Mouse (Mus musculus): Measurements from ENCODE around the gene Rap1gap.

Gene Rap1gap

DNA sequence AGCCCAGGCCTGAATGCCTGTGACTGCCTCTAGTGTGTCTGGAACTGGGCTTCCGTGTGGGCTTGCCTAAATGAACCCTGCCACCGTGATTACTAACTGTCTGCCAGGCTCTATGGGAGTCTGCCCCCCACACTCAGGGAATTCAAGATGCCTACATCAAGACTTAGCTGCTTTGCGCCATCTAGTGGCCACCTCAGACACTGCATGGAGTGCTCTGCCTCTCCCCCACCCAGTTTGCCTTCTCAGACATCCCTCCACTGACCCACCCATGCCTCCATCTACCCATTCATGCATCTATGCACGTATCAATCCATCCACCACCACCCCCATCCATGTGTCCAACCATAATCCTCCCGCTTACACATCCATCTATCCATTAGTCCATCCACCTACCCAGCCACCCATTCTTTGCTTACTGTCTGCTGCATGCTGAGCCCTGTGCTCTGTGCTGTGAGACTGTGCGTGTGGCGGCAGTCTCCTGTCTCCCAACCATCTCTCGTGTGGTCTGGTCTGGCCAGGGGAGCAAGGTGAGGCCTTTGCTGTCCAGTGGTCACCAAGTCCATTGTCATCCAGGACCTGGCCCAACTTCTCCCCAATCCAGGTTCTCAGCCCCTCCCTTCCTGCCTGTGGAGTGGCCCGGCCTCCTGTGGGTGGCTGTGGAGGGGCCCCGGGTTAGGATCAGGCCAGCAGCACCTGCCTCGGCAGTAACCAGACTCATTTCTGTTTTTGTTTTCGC lies 58.3 kb downstream of the Rap1gap start:
- DNase-seq (ENCODE audit: low spot score in 2 of 2), result peak; percentile 75 to 79

DNA sequence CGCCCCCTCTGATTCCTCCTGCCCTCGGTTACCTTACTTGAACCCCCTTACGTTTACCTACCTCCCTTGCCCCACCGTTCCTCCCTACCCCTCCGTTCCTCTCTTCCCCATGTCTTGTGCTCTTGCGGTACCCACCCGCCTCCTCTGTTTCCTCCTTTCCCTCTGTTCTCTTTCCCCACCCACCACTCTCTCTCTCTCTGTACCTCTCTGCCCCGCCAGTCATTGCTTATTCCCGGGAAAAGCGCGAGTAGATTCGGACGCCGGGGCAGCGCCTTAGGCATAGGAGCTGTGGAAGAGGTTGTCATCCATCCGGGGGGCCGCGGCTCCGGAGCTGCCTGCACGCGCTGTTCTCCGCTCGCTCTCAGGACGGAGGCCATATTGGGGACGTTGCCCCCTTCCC lies 59.0 kb downstream of the Rap1gap start:
- no peak for DNase-seq (ENCODE audit: low spot score in 2 of 2)

DNA sequence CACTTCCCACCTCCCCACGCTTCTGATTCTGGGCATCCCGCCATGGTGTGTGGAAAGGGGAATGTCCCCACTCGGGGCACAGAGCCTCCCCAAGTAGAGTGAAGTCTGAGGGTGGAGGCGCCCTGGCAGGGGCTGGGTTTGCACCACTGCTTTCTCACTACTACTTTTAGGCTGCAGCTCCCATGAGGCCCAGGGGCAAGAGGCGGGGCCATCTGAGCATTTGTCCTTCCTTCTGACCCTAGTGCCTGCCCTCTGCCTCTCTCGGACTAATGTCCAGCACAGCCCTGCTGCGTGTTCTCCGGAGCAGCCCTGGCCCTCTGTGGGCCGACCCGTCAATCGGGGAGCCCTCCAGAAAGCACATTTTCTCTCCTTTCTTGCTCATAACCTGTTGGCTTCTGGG lies 59.7 kb downstream of the Rap1gap start:
- no peak for DNase-seq (ENCODE audit: low spot score in 2 of 2)

DNA sequence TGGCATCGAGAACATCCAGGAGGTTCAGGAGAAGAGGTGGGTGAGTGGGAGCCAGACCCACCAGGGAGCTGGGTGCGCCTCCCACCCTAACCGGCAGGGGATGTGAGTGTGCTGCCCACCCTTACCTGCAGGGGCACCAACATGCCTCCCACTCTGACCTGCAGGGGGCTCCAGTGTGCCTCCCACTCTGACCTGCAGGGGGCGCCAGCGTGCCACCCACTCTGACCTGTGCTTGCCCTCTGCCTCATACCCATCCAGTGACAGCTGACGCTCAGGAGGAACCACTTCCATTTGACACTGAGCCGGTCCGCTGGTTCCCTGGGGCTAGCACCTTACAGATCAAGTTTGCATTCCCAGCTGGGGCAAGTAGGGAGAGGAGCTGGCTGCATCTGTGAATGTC lies 60.2 kb downstream of the Rap1gap start:
- DNase-seq (ENCODE audit: low spot score in 2 of 2), result no peak

DNA sequence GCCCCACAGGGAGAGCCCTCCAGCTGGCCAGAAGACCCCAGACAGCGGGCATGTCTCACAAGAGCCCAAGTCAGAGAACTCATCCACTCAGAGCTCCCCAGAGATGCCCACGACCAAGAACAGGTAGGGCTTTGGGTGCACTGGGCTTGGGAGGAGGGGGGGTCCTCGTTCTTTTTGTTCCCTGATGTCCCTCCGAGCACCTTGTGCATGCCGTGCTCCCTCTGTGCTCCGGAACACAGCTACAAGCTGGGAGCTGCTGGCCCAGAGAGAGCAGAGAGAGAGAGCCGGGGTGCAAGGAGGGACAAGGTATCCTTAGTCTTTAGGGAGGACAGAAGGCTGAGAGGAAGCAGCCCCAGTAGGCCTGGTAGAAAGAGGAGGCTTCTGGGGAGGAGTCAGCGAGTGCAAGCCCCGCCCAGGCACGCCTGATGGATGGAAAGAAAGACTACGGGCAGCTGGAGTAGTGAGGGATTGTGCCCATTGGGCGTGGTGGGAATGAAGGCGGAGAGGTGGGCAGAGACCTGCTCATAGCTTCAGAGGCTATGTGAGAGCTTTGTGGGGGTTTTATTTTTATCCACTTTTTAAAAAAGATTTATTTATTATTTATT lies 61.1 kb downstream of the Rap1gap start:
- no peak for DNase-seq (ENCODE audit: low spot score in 2 of 2)

DNA sequence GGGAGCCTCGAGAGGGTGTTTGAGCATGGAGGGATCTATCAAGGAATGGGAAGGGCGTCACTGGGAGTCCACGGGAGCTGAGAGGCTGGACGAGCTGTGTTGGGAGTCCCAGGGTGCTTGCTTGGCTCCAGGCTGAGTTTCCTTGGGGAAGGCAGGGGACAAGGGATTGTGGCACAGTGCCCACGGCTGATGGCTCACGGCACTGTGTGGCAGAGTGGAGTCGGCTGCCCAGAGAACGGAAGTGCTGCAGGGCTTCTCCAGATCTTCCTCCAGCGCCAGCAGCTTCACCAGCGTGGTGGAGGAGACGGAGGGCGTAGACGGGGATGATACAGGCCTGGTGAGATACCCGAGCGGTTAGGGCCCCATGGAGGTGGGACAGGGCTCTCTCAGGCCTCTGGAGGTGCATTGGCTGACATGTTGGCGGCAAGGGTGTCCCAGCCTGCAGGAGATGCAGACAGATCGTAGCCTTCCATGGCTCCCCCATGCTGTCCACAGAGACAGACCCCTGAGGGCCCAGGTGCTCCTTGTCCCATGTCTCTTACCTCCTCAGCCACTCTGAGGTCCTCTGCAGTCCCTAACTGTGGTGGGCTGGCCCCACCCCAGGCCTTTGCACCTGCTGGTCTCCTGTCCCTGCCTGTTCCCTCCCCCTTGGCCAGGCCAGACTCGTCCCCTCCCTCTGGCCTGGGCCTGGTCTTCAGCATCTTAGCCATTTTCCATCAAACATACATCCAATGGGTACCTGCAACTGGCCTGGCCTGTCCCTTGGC lies 62.4 kb downstream of the Rap1gap start:
- no peak for DNase-seq (ENCODE audit: low spot score in 2 of 2)

DNA sequence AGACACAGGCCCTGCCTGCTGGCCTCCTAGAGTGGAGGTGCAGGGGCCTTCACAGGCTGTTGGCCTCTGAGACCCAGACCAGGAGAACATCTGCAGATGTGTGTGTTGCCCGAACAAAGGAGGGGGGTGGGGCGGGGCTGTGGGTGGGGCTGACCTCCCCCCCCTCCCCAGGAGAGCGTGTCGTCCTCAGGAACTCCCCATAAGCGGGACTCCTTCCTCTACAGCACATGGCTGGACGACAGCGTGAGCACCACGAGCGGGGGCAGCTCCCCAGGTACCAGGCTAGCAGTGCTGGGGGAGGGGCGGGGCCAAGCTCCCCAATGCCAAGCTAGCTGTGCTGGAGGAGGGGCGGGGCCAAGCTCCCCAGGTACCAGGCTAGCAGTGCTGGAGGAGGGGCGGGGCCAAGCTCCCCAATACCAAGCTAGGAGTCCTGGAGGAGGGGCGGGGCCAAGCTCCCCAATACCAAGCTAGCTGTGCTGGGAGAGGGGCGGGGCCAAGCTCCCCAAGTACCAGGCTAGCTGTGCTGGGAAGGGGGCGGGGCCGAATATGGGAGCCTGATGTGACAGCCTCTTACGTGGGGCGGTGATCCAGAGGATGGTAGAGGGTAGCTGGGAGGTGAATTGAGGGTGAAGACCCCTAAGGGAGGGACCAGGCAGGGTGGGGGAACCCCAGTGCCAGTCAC lies 63.1 kb downstream of the Rap1gap start:
- no peak for DNase-seq (ENCODE audit: low spot score in 2 of 2)

DNA sequence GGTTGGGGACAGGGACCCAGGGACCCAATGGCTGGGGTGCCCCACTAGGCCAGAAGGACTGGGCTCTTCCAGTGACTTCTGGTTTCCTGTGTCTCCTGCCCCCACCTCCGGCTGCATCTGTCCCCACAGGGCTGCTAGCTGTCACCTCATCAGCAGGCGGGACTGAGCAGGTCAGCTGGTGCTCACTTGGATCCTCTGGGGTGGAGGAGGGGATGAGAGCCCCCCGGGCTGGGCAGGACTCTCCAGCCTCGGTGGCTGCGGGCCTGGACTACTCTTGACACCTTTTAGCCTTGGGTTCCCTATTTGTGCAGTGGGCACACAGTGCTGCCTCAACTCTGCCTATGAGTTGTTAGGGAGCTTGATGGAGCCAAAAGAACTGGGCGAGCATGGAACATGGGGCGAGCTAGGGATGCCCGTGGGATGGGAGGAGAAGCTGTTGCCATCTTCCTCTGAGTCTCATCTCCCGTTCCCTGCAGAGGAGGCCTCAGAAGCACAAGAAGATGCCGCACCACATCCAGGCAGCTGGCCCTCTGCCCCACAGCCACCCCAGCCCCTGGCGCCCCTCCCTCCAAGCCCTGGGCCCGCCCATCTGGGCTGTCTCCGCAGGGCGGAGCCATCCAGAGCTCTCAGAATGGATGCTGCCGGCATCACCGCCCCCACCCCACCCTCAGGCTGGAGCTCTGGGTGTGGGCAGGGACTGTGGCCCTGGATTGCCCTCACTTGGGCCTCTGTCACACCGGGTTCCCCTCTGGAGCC lies 64.1 kb downstream of the Rap1gap start:
- DNase-seq (ENCODE audit: low spot score in 2 of 2), result no peak

DNA sequence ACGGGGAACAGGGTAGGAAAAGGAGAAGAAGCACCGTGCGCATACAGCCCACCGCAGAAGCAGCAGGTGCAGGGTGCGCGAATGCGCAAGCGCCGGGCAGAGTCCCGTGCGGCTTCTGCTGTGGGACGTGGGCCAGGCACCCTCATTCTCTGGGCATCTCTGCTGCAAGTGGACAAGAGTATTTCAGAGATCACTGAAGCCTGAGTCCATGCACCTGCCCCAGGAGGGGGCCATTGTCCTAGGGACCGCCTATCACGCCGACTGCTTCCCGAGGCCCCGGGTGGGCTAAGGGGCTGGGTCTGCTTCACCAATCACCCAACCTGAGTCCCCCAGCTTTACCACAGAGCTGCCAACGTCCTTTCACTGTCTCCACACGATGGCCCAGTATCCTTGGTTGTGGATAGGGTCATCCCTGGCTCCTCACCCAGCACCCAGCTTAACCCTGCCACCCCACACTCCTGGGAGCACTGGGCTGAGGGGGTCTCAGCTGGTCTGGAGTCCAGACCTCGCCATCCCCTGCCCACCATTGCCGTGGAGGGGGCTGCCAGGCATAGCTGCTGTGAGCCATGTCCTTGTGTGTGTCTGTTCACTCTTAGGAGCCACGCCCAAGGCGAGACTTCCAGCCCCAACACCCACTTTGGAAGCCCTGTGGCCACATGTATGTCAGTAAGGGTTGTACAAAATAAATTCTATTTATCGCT lies 64.8 kb downstream of the Rap1gap start:
- DNase-seq (ENCODE audit: low spot score in 2 of 2), result no peak

DNA sequence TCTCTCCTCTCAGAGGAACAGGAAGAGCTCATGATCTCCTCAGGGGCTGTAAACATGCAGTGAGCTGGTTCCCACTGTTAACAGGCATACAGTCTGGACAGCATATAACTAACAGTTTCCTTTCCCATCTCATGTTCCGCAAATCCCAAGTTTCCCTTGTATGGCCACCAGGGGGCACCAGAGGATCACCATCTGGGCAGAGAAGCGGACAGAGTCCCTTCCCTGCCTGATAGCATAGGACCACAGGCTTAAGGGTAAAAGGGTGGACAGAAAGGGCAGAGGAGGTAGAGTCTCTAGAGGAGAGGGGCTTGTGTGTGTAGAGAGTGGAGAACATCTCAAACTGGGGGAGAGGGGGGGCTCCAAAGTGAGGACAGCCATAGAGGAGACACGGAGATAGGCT lies 65.6 kb downstream of the Rap1gap start:
- DNase-seq (ENCODE audit: low spot score in 2 of 2), result peak in 1 of 2 experiments; percentile 67

DNA sequence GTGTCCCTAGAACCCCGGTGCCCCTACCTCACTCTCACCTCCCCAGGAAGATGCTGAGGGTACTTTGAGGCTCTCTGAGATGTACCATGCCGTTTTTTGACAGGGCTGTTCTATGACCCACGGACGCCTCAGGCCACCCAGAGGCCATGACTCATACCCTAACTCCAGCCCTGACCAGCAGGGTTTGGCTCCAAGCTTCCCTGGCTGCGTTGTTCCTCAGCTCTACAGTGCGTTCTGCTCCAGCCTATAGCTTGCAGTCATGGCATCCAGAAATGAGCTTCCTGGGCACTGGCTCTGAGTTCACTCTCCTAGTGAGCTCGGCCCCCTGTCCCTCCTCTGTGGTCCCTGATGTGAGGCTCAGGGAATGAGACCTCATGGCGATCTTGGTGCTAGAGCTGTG lies 66.2 kb downstream of the Rap1gap start:
- DNase-seq (ENCODE audit: low spot score in 2 of 2), result no peak

DNA sequence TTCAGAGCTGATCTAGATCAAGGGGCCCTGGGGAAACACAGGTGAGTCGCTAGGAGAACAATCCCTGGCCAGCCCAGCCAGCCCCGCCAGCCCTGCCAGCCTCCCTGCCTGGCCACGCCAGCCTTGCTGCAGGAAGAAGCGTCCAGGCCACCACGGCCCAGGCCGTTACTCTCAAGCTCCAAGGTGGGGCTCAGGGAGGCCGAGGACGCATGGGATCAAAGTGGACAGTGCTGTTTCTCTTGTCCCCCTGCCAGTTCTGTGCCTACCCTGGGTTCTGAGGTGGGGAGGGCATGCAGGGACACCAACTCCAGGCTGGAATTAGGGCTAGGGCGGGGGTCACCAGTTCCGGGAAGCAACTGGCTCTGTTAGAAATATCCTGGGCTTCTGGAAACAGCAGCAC lies 67.4 kb downstream of the Rap1gap start:
- DNase-seq (ENCODE audit: low spot score in 2 of 2), result no peak

DNA sequence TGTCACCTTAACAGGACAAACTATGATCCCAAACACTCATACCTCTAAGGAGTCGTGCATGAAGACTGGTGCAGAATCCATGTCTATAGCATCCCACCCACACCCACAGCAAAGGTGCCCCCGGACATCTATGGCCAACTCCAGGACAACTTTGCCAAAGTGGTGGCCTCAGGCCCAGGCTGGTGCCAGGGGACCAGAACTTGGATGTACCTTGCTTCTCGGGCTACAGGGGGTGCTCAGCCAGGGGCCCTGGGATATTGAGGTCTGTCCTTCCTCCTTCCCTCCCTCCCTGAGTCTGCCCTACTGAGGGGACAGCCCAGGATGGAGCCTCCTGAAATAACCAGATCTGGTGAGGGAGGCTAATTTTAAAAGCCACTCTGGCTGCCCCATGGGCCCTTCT lies 67.8 kb downstream of the Rap1gap start:
- DNase-seq (ENCODE audit: low spot score in 2 of 2), result no peak

DNA sequence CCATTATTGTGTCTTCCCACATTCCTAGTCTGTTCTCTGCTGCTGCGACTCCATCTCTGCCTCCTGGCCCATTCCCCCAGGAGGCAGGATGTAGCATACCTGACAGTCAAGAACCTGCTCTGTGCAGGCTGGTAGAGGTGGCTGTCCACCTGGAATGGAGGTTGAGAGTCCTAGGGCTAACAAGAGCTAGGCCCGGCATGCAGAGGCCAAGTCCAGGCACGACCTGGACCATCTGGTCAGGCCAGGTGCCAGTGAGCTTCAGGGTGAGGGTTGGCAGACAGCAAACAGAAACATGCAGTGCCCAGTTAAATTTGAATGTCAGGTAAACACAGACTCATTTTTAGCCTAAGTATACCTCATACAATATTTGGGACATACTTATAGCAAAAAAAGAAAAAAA lies 68.4 kb downstream of the Rap1gap start:
- DNase-seq (ENCODE audit: low spot score in 2 of 2), result no peak

DNA sequence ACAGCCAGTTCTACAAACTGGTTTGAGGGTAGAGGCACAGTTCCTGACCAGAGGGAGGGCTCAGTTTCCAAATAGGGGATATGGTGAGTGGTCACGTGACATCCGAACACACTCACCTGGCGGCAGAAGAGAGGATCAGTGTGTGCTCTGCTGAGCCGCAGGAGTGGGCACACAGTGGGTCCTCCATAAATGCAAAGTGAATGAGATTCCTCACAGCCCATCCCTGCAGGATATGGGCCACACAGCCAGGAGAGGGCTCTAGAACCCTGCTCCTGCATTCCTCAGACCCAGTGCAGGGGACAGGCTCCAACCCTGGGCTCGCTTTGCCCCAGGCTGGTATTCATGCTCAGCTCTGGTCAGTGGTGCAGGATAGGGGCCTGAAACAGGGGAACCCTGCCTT lies 68.9 kb downstream of the Rap1gap start:
- DNase-seq (ENCODE audit: low spot score in 2 of 2), result no peak

DNA sequence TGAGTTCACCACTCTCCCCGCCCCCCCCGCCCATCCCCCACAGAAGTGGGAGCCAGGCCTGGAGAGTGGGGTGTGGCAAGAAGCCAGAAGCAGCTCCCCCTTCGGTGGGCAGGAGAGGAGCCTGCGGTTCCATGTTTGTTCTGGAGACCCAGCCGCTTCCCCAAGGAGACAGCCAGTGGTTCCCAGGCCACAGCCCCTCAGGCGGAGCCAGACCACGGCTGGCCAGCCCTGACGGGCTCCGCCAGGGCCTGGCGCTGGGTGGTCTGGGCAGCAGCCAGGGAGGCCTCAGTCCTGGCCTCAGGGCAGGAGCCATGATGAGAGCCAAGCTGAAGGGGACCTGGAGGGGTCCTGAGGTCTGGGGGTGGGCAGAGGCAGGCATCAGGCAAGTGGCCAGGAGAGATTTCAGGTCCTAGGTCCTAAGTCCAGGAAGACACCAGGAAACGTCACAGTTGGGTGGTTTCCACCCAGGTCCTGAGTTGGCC lies 71.7 kb downstream of the Rap1gap start:
- DNase-seq (ENCODE audit: low spot score in 2 of 2), result no peak

DNA sequence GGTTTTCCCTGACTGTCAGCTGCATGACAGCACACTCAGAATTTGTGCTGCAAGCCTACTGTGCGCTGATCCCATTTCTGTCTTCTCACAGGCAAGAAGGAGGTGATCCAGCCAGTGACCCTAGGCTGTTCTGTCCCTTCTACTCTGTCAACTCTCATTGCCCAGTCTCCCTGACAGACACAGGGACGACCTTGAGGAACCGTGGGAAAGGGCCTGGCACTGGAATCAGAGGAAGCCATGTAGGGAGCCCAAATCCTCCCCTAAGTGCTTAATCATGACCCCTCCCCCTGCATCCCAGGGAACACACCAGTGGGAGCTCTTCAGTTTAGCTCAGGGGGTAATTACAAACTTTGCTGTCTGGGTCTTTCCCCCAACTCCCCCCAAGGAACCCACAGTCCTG lies 73.2 kb downstream of the Rap1gap start:
- DNase-seq (ENCODE audit: low spot score in 2 of 2), result no peak

DNA sequence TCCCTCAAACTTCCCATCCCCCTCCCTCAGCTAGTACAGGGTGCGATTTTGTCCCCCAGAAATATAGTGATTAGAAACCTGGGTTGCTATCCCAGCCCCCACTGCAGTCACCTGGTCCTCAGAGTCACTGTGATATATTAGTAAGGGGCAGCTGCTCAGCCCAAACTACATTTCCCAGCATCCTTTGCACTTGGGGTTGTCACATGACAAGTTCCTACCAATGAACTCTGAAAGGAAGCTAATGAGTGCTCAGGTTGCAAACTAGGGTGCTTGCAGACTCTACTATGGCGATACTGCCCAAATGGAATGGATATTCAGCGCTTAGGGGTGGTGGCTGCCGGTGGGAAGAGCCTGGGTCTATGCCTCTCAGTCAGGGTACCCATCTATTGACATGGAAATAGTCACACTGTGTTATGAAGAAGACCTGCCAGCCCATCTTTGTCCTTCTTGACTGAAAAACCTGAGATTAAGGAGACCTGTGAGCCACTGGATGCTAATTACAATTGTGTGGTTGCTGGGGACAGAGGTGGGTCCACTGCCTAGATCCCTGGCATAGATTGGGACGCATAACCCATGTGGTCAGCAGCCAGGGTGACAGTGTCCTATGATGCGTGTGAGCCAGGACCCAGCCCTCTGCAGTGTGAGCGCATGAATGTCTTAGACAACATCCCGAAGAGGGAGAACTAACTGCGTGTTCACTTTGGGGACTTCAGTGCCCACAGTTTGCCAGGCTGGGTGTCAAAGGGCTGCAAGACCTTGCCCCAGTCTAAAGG lies 74.8 kb downstream of the Rap1gap start:
- no peak for DNase-seq (ENCODE audit: low spot score in 2 of 2)

DNA sequence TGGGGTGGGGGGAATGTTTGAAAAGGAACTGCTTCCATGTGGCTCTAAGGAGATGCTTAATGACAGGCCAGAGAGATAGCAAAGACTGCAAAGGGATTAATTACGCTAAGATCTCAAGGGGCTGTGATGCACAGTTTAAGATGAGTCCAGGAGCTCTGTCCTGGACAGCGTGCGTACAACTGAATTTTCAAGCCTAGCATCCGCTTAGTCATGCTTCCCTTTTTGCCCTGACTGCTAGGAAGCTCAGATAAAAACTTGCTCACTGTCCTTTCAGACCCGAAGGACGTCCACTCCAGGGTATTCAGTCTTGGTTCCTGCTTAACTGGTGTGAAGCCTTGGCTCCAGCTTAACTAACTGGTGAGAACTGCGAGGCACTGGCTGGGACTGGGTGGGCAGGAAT lies 75.8 kb downstream of the Rap1gap start:
- DNase-seq (ENCODE audit: low spot score in 2 of 2), result no peak

DNA sequence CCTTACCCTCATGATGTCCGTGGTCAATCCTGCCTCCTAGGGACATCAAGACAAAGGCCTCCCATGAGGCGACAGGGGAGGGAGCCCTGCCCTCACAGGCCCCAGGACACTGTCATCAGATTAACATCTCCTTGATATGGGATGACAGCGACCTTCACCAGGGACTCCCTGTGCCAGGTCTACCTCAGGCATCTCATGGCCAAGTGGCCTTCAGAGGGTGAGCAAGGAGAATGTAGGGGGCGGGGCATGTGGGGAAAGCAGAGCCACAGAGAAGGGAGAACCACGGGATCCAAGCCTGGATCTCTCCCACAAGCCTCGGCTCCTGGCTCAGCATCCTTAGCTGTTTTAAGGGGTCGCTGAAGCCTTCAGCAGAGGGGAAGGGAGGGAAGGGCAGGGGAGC lies 79.3 kb downstream of the Rap1gap start:
- no peak for DNase-seq (ENCODE audit: low spot score in 2 of 2)

Data from right cerebral cortex, postnatal 36 days (tissue).